Mouse (Mus musculus) lung, embryonic 14.5 days (tissue): ENCODE data around the gene Vwf. TPM values are rescaled to one million over a fixed set of nuclear protein-coding genes. Genes with fewer than 3 reads are reported as not detected.

ENCODE experiments used
- ATAC-seq: fragments of 200-750 bp; cut with Nextera tagmentation; 2 replicates; pipeline ENCODE4 v1.8.0; 2017; ENCODE audit warnings: mild to moderate bottlenecking, moderate TSS enrichment, moderate library complexity; ENCODE audit not compliant: insufficient read depth
- DNase-seq: peaks from one replicate; pipeline ENCODE4 v3.0.0-alpha.2; 2015
- H3K27ac ChIP-seq: fragments of 300-500 bp; sonication (generic); 2 replicates; pipeline ENCODE4 v1.5.1; 2014; ENCODE audit warnings: low read depth, mild to moderate bottlenecking, moderate library complexity
- H3K27me3 ChIP-seq: fragments of 300-500 bp; sonication (generic); 2 replicates; pipeline ENCODE4 v1.6.1; 2014; ENCODE audit warnings: low read length, control low read depth; ENCODE audit not compliant: insufficient read depth
- H3K36me3 ChIP-seq: fragments of 300-500 bp; sonication (generic); 2 replicates; pipeline ENCODE4 v1.6.1; 2014; ENCODE audit warnings: control low read depth; ENCODE audit not compliant: insufficient read depth
- H3K4me1 ChIP-seq: fragments of 300-500 bp; sonication (generic); 2 replicates; pipeline ENCODE4 v1.6.1; 2014; ENCODE audit warnings: antibody characterized with exemption, control low read depth; ENCODE audit not compliant: insufficient read depth
- H3K4me2 ChIP-seq: fragments of 300-500 bp; sonication (generic); 2 replicates; pipeline ENCODE4 v1.6.1; 2014; ENCODE audit warnings: mild to moderate bottlenecking
- H3K4me3 ChIP-seq: fragments of 300-500 bp; sonication (generic); 2 replicates; pipeline ENCODE4 v1.5.1; 2014; ENCODE audit warnings: low read depth, low read length
- H3K9ac ChIP-seq: fragments of 300-500 bp; sonication (generic); 2 replicates; pipeline ENCODE4 v1.6.1; 2014
- H3K9me3 ChIP-seq: fragments of 300-500 bp; sonication (generic); 2 replicates; pipeline ENCODE4 v1.6.1; 2016; ENCODE audit warnings: low read depth, low read length, control low read depth
- CTCF ChIP-seq: IDR thresholded peaks from 2 replicates; pipeline ENCODE4 v1.5.1; 2016; ENCODE audit warnings: antibody characterized with exemption, low read depth
- WGBS: fragments of 180-500 bp; shearing (Covaris S2); extraction: QIAGEN DNeasy Blood & Tissue Kit; methylation state at CpG from one replicate; pipeline ENCODE4 v1.1.7; 2014; 5-methylcytosine and 5-hydroxymethylcytosine counted together
- polyA plus RNA-seq: library from polyadenylated mRNA; unstranded; fragments of >200 nt; fragmentation: Nextera tagmentation; extraction: Ambion mirVana; gene quantifications from 2 replicates; pipeline ENCODE4 v1.2.1, GENCODE M21; 2014

Gene Vwf
- polyA plus RNA-seq, 1 experiment from 2014 or later = 17.7 TPM

GRCm38 (mm10) chr6:125594311-125594710, 47.7 kb downstream of the Vwf start:
- no peaks in the 10 kb centered on the region for H3K9me3 ChIP-seq
- no peak overlapping the region for H3K4me3 ChIP-seq
- no peak overlapping the region for H3K9ac ChIP-seq
- H3K4me2 ChIP-seq = no peak overlapping the region
- H3K4me1 ChIP-seq = no peaks in the 10 kb centered on the region
- DNase-seq (peak; percentile 25), ATAC-seq (no peak)
- no peaks in the 10 kb centered on the region for H3K36me3 ChIP-seq
- H3K27me3 ChIP-seq = no peaks in the 10 kb centered on the region
- TF ChIP-seq CTCF = no peak
- 78% methylated on average over 4 of the region's 4 CpGs for WGBS
- H3K27ac ChIP-seq = no peak overlapping the region

DNA sequence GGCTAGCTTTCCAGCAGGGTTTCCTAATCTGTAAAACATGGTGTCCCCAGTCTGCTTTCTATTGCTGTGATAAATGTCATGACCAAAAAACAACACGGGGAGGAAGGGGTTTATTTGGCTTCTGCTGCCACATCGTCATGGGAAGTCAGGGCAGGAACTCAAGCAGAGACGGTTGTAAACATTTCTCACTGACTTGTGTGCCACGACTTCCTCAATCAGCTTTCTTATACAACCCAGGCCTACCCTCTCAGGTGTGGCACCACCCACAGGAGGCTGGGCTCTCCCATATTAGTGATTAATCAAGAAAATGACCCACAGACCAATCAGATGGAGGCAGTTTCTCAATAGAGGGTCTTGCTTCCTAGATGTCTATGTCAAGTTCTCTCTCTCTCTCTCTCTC, 48.3 kb downstream of the Vwf start:
- no peak for ATAC-seq
- no peaks in the 10 kb centered on the region for H3K4me1 ChIP-seq
- H3K27ac ChIP-seq = no peak overlapping the region
- H3K4me3 ChIP-seq = no peak overlapping the region
- H3K9ac ChIP-seq = no peak overlapping the region
- no peaks in the 10 kb centered on the region for H3K9me3 ChIP-seq
- TF ChIP-seq CTCF = no peak
- 19% methylated on average over 4 of the region's 4 CpGs for WGBS
- no peaks in the 10 kb centered on the region for H3K27me3 ChIP-seq
- H3K4me2 ChIP-seq = no peak overlapping the region
- peak; percentile 38 for DNase-seq
- H3K36me3 ChIP-seq = no peaks in the 10 kb centered on the region

DNA sequence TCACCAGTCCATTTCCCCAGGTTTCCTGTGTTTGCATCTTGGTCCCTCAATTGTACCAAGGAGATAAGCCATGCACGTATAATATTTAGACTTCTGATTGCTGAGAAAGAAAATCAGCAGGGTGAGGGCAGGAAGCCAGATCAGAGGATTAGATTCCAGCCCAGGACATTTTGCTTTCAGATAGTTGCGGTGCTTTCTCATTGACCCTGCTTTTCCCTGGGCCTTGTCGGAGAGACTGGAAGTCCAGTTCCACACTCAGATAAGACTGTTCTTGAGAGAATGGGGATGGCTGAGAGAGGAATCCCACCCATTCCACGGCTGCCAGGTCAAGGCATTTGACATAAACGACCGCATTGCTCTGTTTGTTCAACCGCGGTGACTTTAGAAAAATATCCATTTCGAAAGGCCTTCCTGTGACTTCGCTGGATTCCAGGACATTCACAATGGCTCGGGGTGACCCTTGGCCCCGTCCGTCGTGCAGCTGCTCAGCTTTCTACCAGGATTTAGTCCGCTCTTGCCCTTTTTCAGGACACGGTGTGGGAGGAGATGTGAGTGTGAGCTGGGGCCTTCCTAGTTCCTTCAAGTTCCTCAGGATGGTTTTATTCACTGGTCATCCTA, 50.2 kb downstream of the Vwf start:
- no peak overlapping the region for H3K4me3 ChIP-seq
- no peaks in the 10 kb centered on the region for H3K36me3 ChIP-seq
- no peak for ATAC-seq
- WGBS = 32% methylated on average over 16 of the region's 16 CpGs
- no peaks in the 10 kb centered on the region for H3K27me3 ChIP-seq
- no peak overlapping the region for H3K4me2 ChIP-seq
- no peaks in the 10 kb centered on the region for H3K4me1 ChIP-seq
- no peak for TF ChIP-seq CTCF
- H3K9me3 ChIP-seq = no peaks in the 10 kb centered on the region
- no peak for DNase-seq
- H3K27ac ChIP-seq = no peak overlapping the region
- H3K9ac ChIP-seq = no peak overlapping the region

DNA sequence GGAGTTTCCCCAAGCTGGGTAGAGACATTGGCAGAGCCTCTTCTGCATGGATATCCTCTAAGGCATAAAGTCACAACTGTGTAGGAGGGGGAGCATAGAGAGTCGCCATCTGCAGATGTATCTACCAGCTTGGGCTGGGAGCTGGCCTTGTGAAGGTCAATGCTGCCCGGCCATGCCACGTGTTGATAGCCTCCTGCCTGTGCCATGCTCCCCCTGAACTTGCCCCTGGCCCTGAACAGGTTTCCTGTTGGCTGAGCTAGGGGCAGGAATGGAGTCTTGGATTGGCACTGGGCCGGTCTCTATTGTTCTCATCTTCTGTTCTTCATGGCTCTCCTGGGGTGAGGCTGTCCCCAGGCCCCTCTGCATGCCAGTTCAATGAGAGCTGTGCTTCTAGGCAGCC, 51.1 kb downstream of the Vwf start:
- H3K9me3 ChIP-seq = no peaks in the 10 kb centered on the region
- no peak overlapping the region for H3K4me3 ChIP-seq
- no peak for ATAC-seq
- H3K36me3 ChIP-seq = no peaks in the 10 kb centered on the region
- H3K4me1 ChIP-seq = no peaks in the 10 kb centered on the region
- 83% methylated on average over 4 of the region's 4 CpGs for WGBS
- no peak overlapping the region for H3K4me2 ChIP-seq
- no peak overlapping the region for H3K9ac ChIP-seq
- H3K27me3 ChIP-seq = no peaks in the 10 kb centered on the region
- H3K27ac ChIP-seq = no peak overlapping the region
- DNase-seq = no peak
- TF ChIP-seq CTCF = no peak

DNA sequence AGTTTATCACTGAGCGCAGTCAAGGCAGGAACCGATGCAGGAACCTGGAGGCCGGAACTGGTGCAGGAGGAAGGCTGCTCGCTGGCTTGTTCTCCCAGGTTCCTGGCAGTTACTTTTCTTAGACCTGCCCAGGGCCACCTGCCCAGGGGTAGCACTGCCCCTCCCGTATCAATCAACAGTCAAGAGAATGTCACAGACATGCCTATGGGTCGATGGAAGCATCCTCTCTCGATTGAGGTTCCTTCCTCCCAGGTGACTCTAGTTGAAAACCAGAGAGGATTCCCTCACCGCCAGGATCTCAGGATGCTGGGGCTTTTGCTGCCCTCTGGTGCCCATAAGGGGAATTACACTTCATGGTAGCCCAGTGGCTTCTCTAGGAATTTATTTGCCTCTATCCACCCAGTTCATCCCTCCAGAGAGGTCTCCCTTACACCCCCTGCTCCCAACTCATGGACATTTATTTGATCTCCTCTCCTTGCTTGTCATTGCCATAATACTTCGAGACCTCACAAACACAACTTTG, 53.5 kb downstream of the Vwf start:
- peak; percentile 88 for DNase-seq
- H3K36me3 ChIP-seq = no peaks in the 10 kb centered on the region
- no peaks in the 10 kb centered on the region for H3K9me3 ChIP-seq
- no peak overlapping the region for H3K9ac ChIP-seq
- H3K4me1 ChIP-seq = no peaks in the 10 kb centered on the region
- 32% methylated on average over 9 of the region's 9 CpGs for WGBS
- no peak overlapping the region for H3K4me3 ChIP-seq
- H3K27ac ChIP-seq = no peak overlapping the region
- no peak for ATAC-seq
- TF ChIP-seq CTCF = peak; percentile 94
- H3K4me2 ChIP-seq = no peak overlapping the region
- no peaks in the 10 kb centered on the region for H3K27me3 ChIP-seq

DNA sequence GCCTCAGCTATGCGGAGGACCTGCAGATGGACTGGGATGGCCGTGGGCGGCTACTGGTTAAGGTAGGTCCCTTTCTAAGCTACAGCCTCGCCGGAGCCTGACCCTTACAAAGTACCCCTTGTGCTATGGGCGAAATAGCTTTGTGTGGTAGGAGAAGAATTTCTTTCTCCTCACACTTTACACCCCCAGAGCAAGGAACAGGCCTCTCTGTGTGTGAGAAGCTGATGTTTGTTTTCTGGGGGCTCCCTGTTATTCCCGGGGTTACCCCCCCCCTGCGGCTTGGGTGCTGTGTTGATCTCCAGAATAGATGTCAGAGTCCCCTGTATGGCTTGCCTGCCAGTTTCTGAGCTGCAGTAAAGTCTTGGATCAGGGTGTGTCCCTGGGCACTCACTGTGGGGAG, 54.1 kb downstream of the Vwf start:
- Histone ChIP-seq H3K9me3 (no peaks in the 10 kb centered on the region), H3K9ac (no peak overlapping the region), H3K4me3 (no peak overlapping the region), H3K4me2 (no peak overlapping the region), H3K4me1 (no peaks in the 10 kb centered on the region), H3K36me3 (no peaks in the 10 kb centered on the region), H3K27me3 (no peaks in the 10 kb centered on the region), H3K27ac (no peak overlapping the region)
- 81% methylated on average over 8 of the region's 8 CpGs for WGBS
- ATAC-seq (no peak), DNase-seq (no peak)
- TF ChIP-seq CTCF = no peak

DNA sequence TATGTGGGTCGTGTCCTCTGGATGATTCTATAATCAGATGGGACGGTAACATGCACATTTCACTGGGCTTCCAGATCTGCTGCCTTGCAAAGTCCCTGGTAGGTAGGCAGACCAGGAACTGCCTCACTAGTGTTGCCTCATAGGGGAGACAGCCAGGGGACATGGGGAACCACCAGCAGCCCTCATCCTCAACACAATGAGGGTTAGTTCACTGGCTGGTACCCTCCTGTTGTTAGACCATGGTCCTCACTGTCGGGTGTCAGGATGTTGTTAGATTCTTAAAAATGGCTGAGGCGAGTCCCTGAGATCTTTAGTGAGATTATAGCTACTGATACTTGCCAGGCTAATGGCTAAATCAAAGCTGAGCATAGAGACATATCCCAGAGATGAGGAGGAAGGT, 54.6 kb downstream of the Vwf start:
- DNase-seq (no peak), ATAC-seq (no peak)
- Histone ChIP-seq H3K27ac (no peak overlapping the region), H3K27me3 (no peaks in the 10 kb centered on the region), H3K4me3 (no peak overlapping the region), H3K9ac (no peak overlapping the region), H3K4me1 (no peaks in the 10 kb centered on the region), H3K36me3 (no peaks in the 10 kb centered on the region), H3K4me2 (no peak overlapping the region), H3K9me3 (no peaks in the 10 kb centered on the region)
- WGBS = 48% methylated on average over 4 of the region's 4 CpGs
- no peak for TF ChIP-seq CTCF
